Mouse (Mus musculus) monocyte, adult 5-6 weeks (primary cell): ENCODE data around the gene Kcns1. TPM values are rescaled to one million over a fixed set of nuclear protein-coding genes. Genes with fewer than 3 reads are reported as not detected.

Experiments
- ATAC-seq: fragments of 153-309, 156-312 bp; replicated peaks from 2 replicates; pipeline ENCODE4 v1.8.0; 2017; ENCODE audit warnings: mild to moderate bottlenecking; ENCODE audit not compliant: low TSS enrichment, insufficient number of reproducible peaks, severe bottlenecking, poor library complexity, low FRiP score
- total RNA-seq: library from RNA; stranded (forward); fragments of 200-1000, 200-491, 200-594 nt; gene quantifications from 3 replicates; pipeline ENCODE4 v1.2.3, GENCODE M21; 2017

The Kcns1 gene
- total RNA-seq, 1 experiment from 2014 or later: not detected

- no peak for ATAC-seq
Measured at GRCm38 (mm10) chr2:164134563-164134962, 36.4 kb downstream of the Kcns1 start.

GRCm38 (mm10) chr2:164131586-164131985 is 39.3 kb downstream of the Kcns1 start:
- no peak for ATAC-seq

GRCm38 (mm10) chr2:164128576-164129411 is 42.1 kb downstream of the Kcns1 start:
- ATAC-seq: no peak

GRCm38 (mm10) chr2:164127297-164127696 is 43.6 kb downstream of the Kcns1 start:
- ATAC-seq: no peak

GRCm38 (mm10) chr2:164126533-164126955 is 44.4 kb downstream of the Kcns1 start:
- no peak for ATAC-seq

GRCm38 (mm10) chr2:164123169-164123766 is 47.6 kb downstream of the Kcns1 start:
- no peak for ATAC-seq

- no peak for ATAC-seq
Measured at GRCm38 (mm10) chr2:164119503-164119902, 51.4 kb downstream of the Kcns1 start.

- ATAC-seq: no peak
Measured at GRCm38 (mm10) chr2:164115531-164115930, 55.4 kb downstream of the Kcns1 start.

- no peak for ATAC-seq
Measured at GRCm38 (mm10) chr2:164114051-164114450, 56.9 kb downstream of the Kcns1 start.

Other genes starting within 250 kb of the Kcns1 start
- gene Ywhab, start 176.2 kb downstream of the Kcns1 start, total RNA-seq: 50.9 to 83.0 TPM (median 67.5 TPM) in 3 replicates
- gene Pabpc1l, start 145.7 kb downstream of the Kcns1 start, total RNA-seq: 1.9 to 3.5 TPM in 2 of 3 replicates, not detected in the other
- gene Stk4, start 100.8 kb downstream of the Kcns1 start, total RNA-seq: 304 to 378 TPM (median 341 TPM) in 3 replicates
- 38.3 to 59.3 TPM (median 43.2 TPM) in 3 replicates for gene Tomm34, start 99.9 kb downstream of the Kcns1 start, total RNA-seq
- gene Wfdc5, start 11.6 kb upstream of the Kcns1 start, total RNA-seq: not detected in 3 replicates
- gene Wfdc12, start 19.5 kb upstream of the Kcns1 start, total RNA-seq: not detected in 3 replicates
- not detected in 3 replicates for gene Wfdc15a, start 29.0 kb upstream of the Kcns1 start, total RNA-seq
- not detected in 3 replicates for gene Wfdc15b, start 50.5 kb upstream of the Kcns1 start, total RNA-seq
- 1.1 to 1.6 TPM in 2 of 3 replicates, not detected in the other for gene Svs2, start 67.4 kb upstream of the Kcns1 start, total RNA-seq
- not detected in 3 replicates for gene Svs3b, start 85.5 kb upstream of the Kcns1 start, total RNA-seq
- not detected in 3 replicates for gene Svs4, start 107.3 kb upstream of the Kcns1 start, total RNA-seq
- gene Svs3a, start 118.2 kb upstream of the Kcns1 start, total RNA-seq: not detected in 3 replicates
- not detected in 3 replicates for gene Svs6, start 145.6 kb upstream of the Kcns1 start, total RNA-seq
- gene Svs5, start 161.6 kb upstream of the Kcns1 start, total RNA-seq: not detected in 3 replicates
- gene Slpi, start 218.0 kb upstream of the Kcns1 start, total RNA-seq: 7.4 to 25.2 TPM (median 20.6 TPM) in 3 replicates
- not detected in 3 replicates for gene Rbpjl, start 232.0 kb upstream of the Kcns1 start, total RNA-seq
- gene Matn4, start 234.0 kb upstream of the Kcns1 start, total RNA-seq: not detected in 3 replicates